Mouse (Mus musculus) heart, embryonic 16.5 days (tissue): ENCODE results near the gene Gm10477. TPM values are rescaled to one million over a fixed set of nuclear protein-coding genes. Genes with fewer than 3 reads are reported as not detected.

Experiments
- ATAC-seq: fragments of 200-750 bp; cut with Nextera tagmentation; replicated peaks from 2 replicates; pipeline ENCODE4 v1.8.0; 2017; ENCODE audit warnings: moderate number of reproducible peaks; ENCODE audit not compliant: insufficient read depth, low FRiP score; ENCODE audit errors: extremely low read depth
- H3K27ac ChIP-seq: fragments of 300-500 bp; sonication (generic); 2 replicates; pipeline ENCODE4 v1.5.1; 2014; ENCODE audit warnings: mild to moderate bottlenecking, low read length, control low read depth, moderate library complexity
- H3K27me3 ChIP-seq: fragments of 300-500 bp; sonication (generic); 2 replicates; pipeline ENCODE4 v1.6.1; 2014; ENCODE audit warnings: low read length, mixed read lengths; ENCODE audit not compliant: control insufficient read depth, insufficient read depth
- H3K36me3 ChIP-seq: fragments of 300-500 bp; sonication (generic); 2 replicates; pipeline ENCODE4 v1.6.1; 2014; ENCODE audit not compliant: control insufficient read depth, insufficient read depth
- H3K4me1 ChIP-seq: fragments of 300-500 bp; sonication (generic); 2 replicates; pipeline ENCODE4 v1.6.1; 2014; ENCODE audit warnings: low read length, mixed read lengths; ENCODE audit not compliant: control insufficient read depth, insufficient read depth
- H3K4me2 ChIP-seq: fragments of 300-500 bp; sonication (generic); 2 replicates; pipeline ENCODE4 v1.6.1; 2014; ENCODE audit warnings: low read depth, mild to moderate bottlenecking, control low read depth, low read length
- H3K4me3 ChIP-seq: fragments of 300-500 bp; sonication (generic); 2 replicates; pipeline ENCODE4 v1.5.1; 2014; ENCODE audit warnings: mild to moderate bottlenecking, control low read depth, low read length
- H3K9ac ChIP-seq: fragments of 300-500 bp; sonication (generic); 2 replicates; pipeline ENCODE4 v1.6.1; 2014; ENCODE audit warnings: low read length, control low read depth
- H3K9me3 ChIP-seq: fragments of 300-500 bp; sonication (generic); replicated peaks from 2 replicates; pipeline ENCODE4 v1.6.1; 2016; ENCODE audit warnings: low read length; ENCODE audit not compliant: control insufficient read depth
- WGBS: fragments of 180-500 bp; shearing (Covaris S2); extraction: QIAGEN DNeasy Blood & Tissue Kit; methylation state at CpG from one replicate; pipeline ENCODE4 v1.1.7; 2014; 5-methylcytosine and 5-hydroxymethylcytosine counted together
- polyA plus RNA-seq: library from polyadenylated mRNA; unstranded; fragments of >200 nt; fragmentation: Nextera tagmentation; extraction: Ambion mirVana; gene quantifications from 2 replicates; pipeline ENCODE4 v1.2.1, GENCODE M21; 2015

Gm10477 gene
- polyA plus RNA-seq, 1 experiment from 2014 or later, result not detected

DNA sequence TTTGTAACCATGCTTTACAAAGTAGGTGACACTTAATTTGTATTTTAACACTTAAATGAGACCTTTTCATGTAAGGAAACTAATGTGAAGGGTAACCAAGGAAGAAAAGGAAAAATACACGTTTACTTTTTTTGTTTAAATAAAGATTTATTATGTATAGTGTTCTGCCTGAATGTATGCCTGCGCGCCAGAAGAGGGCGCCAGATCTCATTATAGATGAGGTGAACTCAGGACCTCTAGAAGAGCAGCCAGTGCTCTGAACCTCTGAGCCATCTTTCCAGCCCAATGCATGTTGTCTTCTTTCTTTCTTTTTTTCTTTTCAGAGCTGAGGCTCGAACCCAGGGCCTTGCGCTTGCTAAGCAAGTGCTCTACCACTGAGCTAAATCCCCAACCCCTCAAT, 47.9 kb downstream of the Gm10477 start:
- H3K27me3 ChIP-seq, result no peaks in the 10 kb centered on the region
- ATAC-seq, result no peak
- H3K9me3 ChIP-seq, result no peaks in the 10 kb centered on the region
- no peak overlapping the region for H3K4me3 ChIP-seq
- WGBS, result 16% methylated on average over 6 of the region's 6 CpGs
- H3K36me3 ChIP-seq, result no peaks in the 10 kb centered on the region
- no peaks in the 10 kb centered on the region for H3K4me1 ChIP-seq
- H3K27ac ChIP-seq, result no peak overlapping the region
- no peak overlapping the region for H3K4me2 ChIP-seq
- H3K9ac ChIP-seq, result no peak overlapping the region

Other genes starting within 250 kb of the Gm10477 start
- gene Zfp449, start 178.3 kb upstream of the Gm10477 start, polyA plus RNA-seq, result 7.5 and 8.0 TPM in 2 replicates
- gene Smim10l2a, start 150.2 kb upstream of the Gm10477 start, polyA plus RNA-seq, result 1.3 and 2.1 TPM in 2 replicates
- 1.2 and 1.9 TPM in 2 replicates for gene Gm2174, start 76.8 kb upstream of the Gm10477 start, polyA plus RNA-seq
- 18.6 and 19.0 TPM in 2 replicates for gene Ints6l, start 69.9 kb upstream of the Gm10477 start, polyA plus RNA-seq
- gene Gm648, start 24.9 kb downstream of the Gm10477 start, polyA plus RNA-seq, result not detected in 2 replicates
- 24.6 and 26.1 TPM in 2 replicates for gene Mmgt1, start 73.3 kb downstream of the Gm10477 start, polyA plus RNA-seq
- 7.1 and 7.3 TPM in 2 replicates for gene Slc9a6, start 85.0 kb downstream of the Gm10477 start, polyA plus RNA-seq
- gene Fhl1, start 207.0 kb downstream of the Gm10477 start, polyA plus RNA-seq, result 200 and 213 TPM in 2 replicates